Mouse (Mus musculus) midbrain, embryonic 16.5 days (tissue): Measurements from ENCODE around the gene Pnldc1. TPM values are rescaled to one million over a fixed set of nuclear protein-coding genes. Genes with fewer than 3 reads are reported as not detected.

Source experiments
- ATAC-seq: fragments of 200-750 bp; cut with Nextera tagmentation; 2 replicates; pipeline ENCODE4 v1.8.0; 2017; ENCODE audit warnings: moderate TSS enrichment
- H3K27ac ChIP-seq: fragments of 300-500 bp; sonication (generic); 2 replicates; pipeline ENCODE4 v1.5.1; 2014; ENCODE audit warnings: mild to moderate bottlenecking, low read length, mixed read lengths
- H3K27me3 ChIP-seq: fragments of 300-500 bp; sonication (generic); 2 replicates; pipeline ENCODE4 v1.6.1; 2014; ENCODE audit warnings: low read depth, low read length, mixed read lengths; ENCODE audit not compliant: control insufficient read depth, insufficient read depth
- H3K36me3 ChIP-seq: fragments of 300-500 bp; sonication (generic); 2 replicates; pipeline ENCODE4 v1.6.1; 2014; ENCODE audit warnings: mild to moderate bottlenecking, low read length, moderate library complexity, mixed read lengths; ENCODE audit not compliant: control insufficient read depth, insufficient read depth
- H3K4me1 ChIP-seq: fragments of 300-500 bp; sonication (generic); 2 replicates; pipeline ENCODE4 v1.6.1; 2014; ENCODE audit warnings: mild to moderate bottlenecking, low read length, mixed read lengths; ENCODE audit not compliant: control insufficient read depth, insufficient read depth
- H3K4me2 ChIP-seq: fragments of 300-500 bp; sonication (generic); 2 replicates; pipeline ENCODE4 v1.6.1; 2014; ENCODE audit warnings: mild to moderate bottlenecking, low read length, mixed read lengths
- H3K4me3 ChIP-seq: fragments of 300-500 bp; sonication (generic); 2 replicates; pipeline ENCODE4 v1.5.1; 2014; ENCODE audit warnings: low read depth, mild to moderate bottlenecking, low read length, moderate library complexity, mixed read lengths
- H3K9ac ChIP-seq: fragments of 300-500 bp; sonication (generic); 2 replicates; pipeline ENCODE4 v1.6.1; 2014; ENCODE audit warnings: low read depth, low read length, mixed read lengths
- H3K9me3 ChIP-seq: fragments of 300-500 bp; sonication (generic); replicated peaks from 2 replicates; pipeline ENCODE4 v1.6.1; 2014; ENCODE audit warnings: mild to moderate bottlenecking, low read length, mixed read lengths; ENCODE audit not compliant: control insufficient read depth, poor library complexity, severe bottlenecking
- WGBS: fragments of 180-500 bp; shearing (Covaris S2); extraction: QIAGEN DNeasy Blood & Tissue Kit; methylation state at CpG from one replicate; pipeline ENCODE4 v1.1.7; 2014; 5-methylcytosine and 5-hydroxymethylcytosine counted together
- microRNA-seq: library from miRNA; unstranded; fragments of <30 nt; microRNA quantifications from one replicate; pipeline ENCODE4, GENCODE M21; 2017
- polyA plus RNA-seq: library from polyadenylated mRNA; unstranded; fragments of >200 nt; fragmentation: Nextera tagmentation; extraction: Ambion mirVana; gene quantifications from 2 replicates; pipeline ENCODE4 v1.2.1, GENCODE M21; 2015

Gene Pnldc1
- polyA plus RNA-seq, 1 experiment from 2014 or later: 0.75 TPM

DNA sequence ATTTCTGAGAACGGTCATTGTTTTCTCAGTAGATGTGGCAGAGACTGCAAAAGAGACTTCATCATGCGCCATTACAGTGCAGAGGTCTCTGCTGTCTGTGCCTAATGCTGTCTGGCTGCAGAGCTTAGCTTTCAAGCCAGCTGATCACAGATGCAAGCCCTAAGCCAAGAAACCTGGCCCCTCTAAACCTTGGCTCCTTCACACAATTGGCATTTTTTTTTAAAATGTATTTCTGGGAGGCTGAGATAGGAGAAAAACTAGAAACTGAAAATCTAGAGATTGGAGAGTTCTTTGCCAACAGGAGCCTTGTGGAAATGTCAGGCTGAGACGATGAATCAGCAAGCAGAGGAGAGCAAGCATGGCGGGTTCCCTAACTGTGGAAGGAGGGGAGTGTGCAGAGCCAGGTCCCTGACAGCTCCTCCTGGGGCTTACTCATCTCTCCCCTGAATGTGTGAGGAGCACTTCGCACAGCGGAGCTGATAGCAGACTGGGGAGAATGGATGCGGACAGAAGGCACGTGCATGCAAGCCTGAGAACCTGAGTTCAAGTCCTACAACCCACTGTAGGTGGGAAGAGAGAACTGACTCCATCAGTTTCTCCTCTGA is 60.1 kb downstream of the Pnldc1 start:
- ATAC-seq: no peak

DNA sequence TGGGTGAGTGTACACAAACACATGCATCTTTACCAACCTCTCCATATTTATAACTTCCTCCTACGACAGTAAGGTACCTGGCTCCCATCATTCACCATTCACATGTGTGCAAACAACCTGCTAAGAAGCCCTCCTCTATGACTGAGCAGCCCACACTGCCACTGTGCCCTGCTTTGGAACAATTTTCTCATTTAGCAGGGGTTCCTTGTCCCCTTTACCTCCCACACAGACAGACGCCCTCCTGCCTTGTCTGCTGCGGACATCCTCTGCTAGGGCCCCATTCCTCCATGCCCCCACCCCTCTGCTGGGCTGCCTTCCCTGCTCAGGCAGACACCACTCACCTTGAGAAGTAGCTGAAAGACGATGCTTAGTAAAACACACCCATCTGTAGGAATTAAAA is 62.3 kb downstream of the Pnldc1 start:
- WGBS: 75% methylated on average over 4 of the region's 4 CpGs
- no peaks in the 10 kb centered on the region for H3K36me3 ChIP-seq
- no peak overlapping the region for H3K4me2 ChIP-seq
- ATAC-seq: no peak
- no peaks in the 10 kb centered on the region for H3K4me1 ChIP-seq
- H3K27ac ChIP-seq: no peak overlapping the region
- no peak overlapping the region for H3K4me3 ChIP-seq
- H3K9me3 ChIP-seq: no peaks in the 10 kb centered on the region
- H3K27me3 ChIP-seq: no peaks in the 10 kb centered on the region
- no peak overlapping the region for H3K9ac ChIP-seq

More for the DNA sequence above, 60.1 kb downstream of the Pnldc1 start:
- no peaks in the 10 kb centered on the region for H3K9me3 ChIP-seq
- no peak overlapping the region for H3K4me3 ChIP-seq
- 85% methylated on average over 8 of the region's 8 CpGs for whole genome bisulfite sequencing
- H3K4me2 ChIP-seq: no peak overlapping the region
- H3K9ac ChIP-seq: no peak overlapping the region
- H3K4me1 ChIP-seq: no peaks in the 10 kb centered on the region
- no peak overlapping the region for H3K27ac ChIP-seq
- no peaks in the 10 kb centered on the region for H3K27me3 ChIP-seq
- no peaks in the 10 kb centered on the region for H3K36me3 ChIP-seq

DNA sequence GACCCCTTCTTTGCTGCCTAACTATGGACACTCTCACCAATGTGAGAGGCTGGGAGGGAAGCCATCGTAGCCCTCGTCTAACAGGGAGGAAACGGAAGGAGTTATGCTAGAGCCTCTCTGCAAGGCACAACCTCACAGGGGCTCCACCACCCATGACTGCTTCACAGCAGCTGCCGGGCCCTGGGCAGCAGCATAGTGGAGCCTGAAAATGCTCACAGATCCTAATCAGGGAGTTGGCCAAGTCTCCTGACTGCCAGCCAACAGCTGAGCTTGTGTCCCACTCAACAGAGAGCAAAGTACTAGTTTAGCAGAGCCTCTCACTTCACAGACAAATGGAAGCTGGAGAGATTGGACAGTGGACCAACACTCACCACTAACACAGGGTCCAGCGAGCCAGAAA is 63.6 kb downstream of the Pnldc1 start:
- Histone ChIP-seq H3K4me1 (no peaks in the 10 kb centered on the region), H3K9ac (no peak overlapping the region), H3K27ac (no peak overlapping the region), H3K27me3 (no peaks in the 10 kb centered on the region), H3K9me3 (no peaks in the 10 kb centered on the region), H3K36me3 (no peaks in the 10 kb centered on the region), H3K4me3 (no peak overlapping the region), H3K4me2 (no peak overlapping the region)
- WGBS: 73% methylated on average over 5 of the region's 5 CpGs
- ATAC-seq: no peak

DNA sequence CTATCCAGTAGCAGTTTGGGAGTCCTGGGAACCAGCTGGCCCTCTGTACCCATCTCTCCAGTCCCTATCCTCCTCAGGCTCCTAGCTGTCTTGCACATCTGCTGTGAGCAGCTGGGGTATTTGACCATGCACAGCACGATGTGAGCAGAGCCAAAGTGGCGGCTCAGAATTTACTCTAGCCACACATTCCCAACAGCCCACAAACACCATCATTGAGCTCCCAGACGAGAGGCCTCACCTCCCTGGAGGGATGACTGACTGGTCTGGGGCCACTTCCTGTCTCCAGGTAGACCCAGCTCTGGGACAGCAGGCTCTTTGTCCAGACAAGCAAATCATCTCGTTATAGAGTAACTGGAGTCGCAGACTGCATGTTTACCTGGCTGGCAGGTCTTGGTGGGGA is 64.2 kb downstream of the Pnldc1 start:
- H3K27ac ChIP-seq: no peak overlapping the region
- 56% methylated on average over 5 of the region's 5 CpGs for WGBS
- H3K36me3 ChIP-seq: no peaks in the 10 kb centered on the region
- H3K4me2 ChIP-seq: no peak overlapping the region
- ATAC-seq: no peak
- no peak overlapping the region for H3K4me3 ChIP-seq
- no peaks in the 10 kb centered on the region for H3K9me3 ChIP-seq
- no peaks in the 10 kb centered on the region for H3K27me3 ChIP-seq
- no peak overlapping the region for H3K9ac ChIP-seq
- no peaks in the 10 kb centered on the region for H3K4me1 ChIP-seq

DNA sequence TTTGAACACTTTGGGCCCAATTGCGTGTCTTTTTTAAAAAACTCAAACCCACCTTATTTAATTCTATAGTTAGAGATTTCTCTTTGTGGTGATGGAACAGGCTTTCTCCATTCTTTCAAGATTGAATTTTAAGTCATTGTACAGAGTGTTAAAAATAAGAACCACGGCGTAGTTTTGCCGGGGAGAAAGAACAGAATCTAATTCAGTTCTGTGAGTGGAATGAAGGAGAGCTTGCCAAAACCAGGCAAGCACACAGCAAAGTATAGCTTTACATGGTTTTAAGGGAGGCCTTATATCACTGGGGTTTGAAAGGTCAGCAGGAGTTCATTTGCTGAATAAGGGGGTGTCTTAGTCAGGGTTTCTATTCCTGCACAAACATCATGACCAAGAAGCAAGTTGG is 65.5 kb downstream of the Pnldc1 start:
- no peak overlapping the region for H3K9ac ChIP-seq
- 92% methylated on average over 4 of the region's 4 CpGs for WGBS
- H3K9me3 ChIP-seq: no peaks in the 10 kb centered on the region
- no peaks in the 10 kb centered on the region for H3K4me1 ChIP-seq
- no peak overlapping the region for H3K4me3 ChIP-seq
- ATAC-seq: no peak
- H3K27me3 ChIP-seq: no peaks in the 10 kb centered on the region
- no peaks in the 10 kb centered on the region for H3K36me3 ChIP-seq
- no peak overlapping the region for H3K4me2 ChIP-seq
- H3K27ac ChIP-seq: no peak overlapping the region

DNA sequence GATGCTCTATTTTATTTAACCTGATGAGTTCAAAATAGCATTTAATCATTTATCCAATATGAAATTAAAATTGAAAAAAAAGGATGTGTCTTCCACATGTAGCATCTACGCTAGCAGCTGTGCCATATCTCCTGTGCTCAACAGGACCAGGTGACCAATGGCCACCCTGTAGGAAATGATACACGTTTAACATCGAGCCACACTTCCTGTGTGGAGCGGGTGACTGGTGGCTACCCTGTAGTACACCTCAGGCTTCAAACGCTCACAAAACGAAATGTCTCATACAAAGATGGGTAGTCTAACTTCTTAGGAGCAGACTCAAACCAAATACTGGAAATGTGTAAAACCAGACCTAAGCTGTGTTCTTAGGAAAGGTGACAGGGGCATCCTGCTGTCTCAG is 66.2 kb downstream of the Pnldc1 start:
- Histone ChIP-seq H3K27ac (no peak overlapping the region), H3K4me1 (no peaks in the 10 kb centered on the region), H3K9me3 (no peaks in the 10 kb centered on the region), H3K36me3 (no peaks in the 10 kb centered on the region), H3K4me3 (no peak overlapping the region), H3K9ac (no peak overlapping the region), H3K4me2 (no peak overlapping the region), H3K27me3 (no peaks in the 10 kb centered on the region)
- no peak for ATAC-seq
- 89% methylated on average over 6 of the region's 6 CpGs for WGBS

DNA sequence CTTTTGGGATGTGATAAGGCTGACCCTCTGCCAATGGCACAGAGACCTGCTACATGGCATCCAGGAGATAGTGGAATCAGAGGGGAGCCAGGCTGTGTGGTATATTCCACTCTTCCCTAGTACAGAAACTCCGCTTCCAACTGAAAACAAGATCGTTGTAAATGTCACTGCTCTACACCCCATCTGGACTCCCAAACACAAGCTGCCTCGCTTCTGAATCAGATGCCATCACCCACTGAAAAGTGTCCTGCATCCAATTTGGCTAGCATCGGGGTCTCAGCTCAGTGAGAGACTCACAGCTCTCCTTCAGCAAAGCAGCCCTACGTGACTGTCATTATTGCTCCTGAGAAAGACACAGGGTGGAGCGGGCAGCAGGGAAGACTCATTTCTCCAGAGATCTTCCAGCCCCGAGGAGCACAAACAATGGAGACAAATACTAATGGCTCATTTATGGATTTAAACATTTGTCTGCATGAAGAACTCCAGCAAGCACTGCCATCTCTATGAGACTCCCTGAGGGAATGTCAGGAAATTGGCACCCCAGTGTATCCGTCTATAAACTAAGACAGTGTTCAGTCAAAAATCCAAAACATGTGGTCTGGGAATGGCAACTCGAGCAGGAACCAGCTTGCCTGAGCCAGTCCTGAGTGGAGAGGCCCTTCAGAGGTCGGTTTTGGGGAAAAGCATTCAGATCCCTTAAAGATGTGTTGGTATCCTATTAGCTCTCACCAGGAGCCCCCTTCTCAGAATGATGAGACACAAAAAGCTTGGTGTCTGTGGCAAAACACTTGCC is 70.4 kb downstream of the Pnldc1 start:
- Histone ChIP-seq H3K27ac (no peak overlapping the region), H3K36me3 (no peaks in the 10 kb centered on the region), H3K27me3 (no peaks in the 10 kb centered on the region), H3K9ac (no peak overlapping the region), H3K4me1 (no peaks in the 10 kb centered on the region), H3K9me3 (no peaks in the 10 kb centered on the region), H3K4me3 (no peak overlapping the region), H3K4me2 (no peak overlapping the region)
- ATAC-seq: no peak
- WGBS: 72% methylated on average over 10 of the region's 10 CpGs

Small RNA genes lying within 50 kb of the gene (microRNA-seq; reads per million reads assigned to microRNA genes)
- not detected for gene Gm24085

Other genes with a start within 250 kb of the Pnldc1 start
- not detected in 2 replicates for gene Slc22a1, start 234.4 kb downstream of the Pnldc1 start, polyA plus RNA-seq
- 9.6 and 10.9 TPM in 2 replicates for gene Igf2r, start 140.6 kb downstream of the Pnldc1 start, polyA plus RNA-seq
- not detected in 2 replicates for gene Mas1, start 42.1 kb downstream of the Pnldc1 start, polyA plus RNA-seq
- not detected in 2 replicates for gene Mrgprh, start 34.2 kb downstream of the Pnldc1 start, polyA plus RNA-seq
- 347 and 381 TPM in 2 replicates for gene Tcp1, start 5.5 kb upstream of the Pnldc1 start, polyA plus RNA-seq
- gene Mrpl18, start 6.1 kb upstream of the Pnldc1 start, polyA plus RNA-seq: 117 and 122 TPM in 2 replicates
- gene Acat3, start 30.4 kb upstream of the Pnldc1 start, polyA plus RNA-seq: 0.76 and 1.4 TPM in 2 replicates
- 378 and 382 TPM in 2 replicates for gene Acat2, start 50.5 kb upstream of the Pnldc1 start, polyA plus RNA-seq
- gene Wtap, start 83.9 kb upstream of the Pnldc1 start, polyA plus RNA-seq: 133 and 136 TPM in 2 replicates
- 111 and 118 TPM in 2 replicates for gene Sod2, start 96.6 kb upstream of the Pnldc1 start, polyA plus RNA-seq
- gene Gpr31b, start 142.1 kb upstream of the Pnldc1 start, polyA plus RNA-seq: 0.19 TPM in 1 of 2 replicates, not detected in the other
- 0.30 TPM in 1 of 2 replicates, not detected in the other for gene Tcp10b, start 150.9 kb upstream of the Pnldc1 start, polyA plus RNA-seq
- not detected in 2 replicates for gene Unc93a, start 221.6 kb upstream of the Pnldc1 start, polyA plus RNA-seq